Comparison of ENCODE assay signal across 23 mouse cellular contexts in the genomic region with DNA sequence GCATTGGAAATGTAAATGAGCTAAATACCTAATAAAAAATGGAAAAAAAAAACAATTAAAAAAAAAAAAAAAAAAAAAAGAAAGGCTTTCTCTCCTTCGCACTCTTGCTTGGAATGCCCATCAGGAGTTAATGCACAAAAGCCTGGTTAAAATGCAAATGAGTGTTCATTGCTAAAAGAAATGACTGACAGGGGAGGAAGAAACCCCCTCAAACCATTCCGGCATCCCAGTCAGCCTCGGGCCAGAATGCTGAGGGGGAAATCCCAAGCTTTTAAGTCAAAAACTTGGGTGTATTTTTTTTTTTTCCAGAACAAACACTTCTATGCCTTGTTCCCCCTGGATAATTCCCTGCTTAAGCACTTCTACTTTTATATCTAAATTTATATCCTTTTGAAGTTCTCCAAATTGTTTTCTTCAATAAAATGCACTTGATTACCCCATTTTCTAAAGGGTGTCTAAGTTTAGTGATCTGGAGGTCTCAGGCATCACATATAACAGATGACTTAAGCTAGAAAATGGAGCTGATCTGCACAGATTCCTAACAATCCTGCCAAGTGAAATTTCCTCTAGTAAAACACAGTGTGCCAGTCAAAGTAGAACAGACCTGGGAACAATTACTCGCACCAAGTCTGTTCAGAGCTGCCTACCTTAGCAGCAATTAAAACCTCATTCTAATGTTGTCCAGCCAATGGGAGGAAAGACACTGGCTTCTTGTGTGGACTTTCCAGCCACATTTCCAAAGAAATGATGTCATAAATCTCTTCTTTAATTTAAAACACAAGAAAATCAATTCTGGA.
DNase-seq lines count a peak whose midpoint lies in the region; ATAC-seq and TF ChIP-seq lines count a peak whose summit lies in the region.
"Had no signal": no experiment of that assay in that cellular context is flagged by ENCODE, and none has a peak within 500 bp of the region (broad histone marks: within the 10 kb centered on the region; RNA-seq: fewer than 3 reads in every experiment).

No protein-coding gene starts in this region.

- H3K4me2 ChIP-seq in forebrain, embryonic 13.5 days: no peak overlapping the region
- H3K4me2 ChIP-seq in forebrain, embryonic 12.5 days: no peak overlapping the region
- no peak overlapping the region for H3K4me2 ChIP-seq in limb, embryonic 14.5 days (replicated peaks; ENCODE audit: low read depth, low read length, severe bottlenecking)
- H3K4me2 ChIP-seq in forebrain, embryonic 16.5 days (ENCODE audit: low read length): no peak overlapping the region
- H3K4me2 ChIP-seq: heart, embryonic 13.5 days; hindbrain, embryonic 12.5 days had no signal

- H3K9me3 ChIP-seq in forebrain, embryonic 13.5 days (replicated peaks): no peaks in the 10 kb centered on the region
- H3K9me3 ChIP-seq in forebrain, embryonic 12.5 days: no peaks in the 10 kb centered on the region
- H3K9me3 ChIP-seq in limb, embryonic 14.5 days (ENCODE audit: control insufficient read depth, low read length): no peaks in the 10 kb centered on the region
- no peaks in the 10 kb centered on the region for H3K9me3 ChIP-seq in limb, embryonic 10.5 days (replicated peaks)
- no peaks in the 10 kb centered on the region for H3K9me3 ChIP-seq in forebrain, embryonic 16.5 days (ENCODE audit: control insufficient read depth, low read length)
- H3K9me3 ChIP-seq: G1E; heart, embryonic 13.5 days; hindbrain, embryonic 12.5 days had no signal

- 29% methylated on average over 4 of the region's 4 CpGs for WGBS in forebrain, embryonic 13.5 days
- 31% methylated on average over 4 of the region's 4 CpGs for WGBS in forebrain, embryonic 12.5 days
- WGBS in limb, embryonic 14.5 days: 36% methylated on average over 4 of the region's 4 CpGs
- 69% methylated on average over 4 of the region's 4 CpGs for WGBS in limb, embryonic 10.5 days
- whole genome bisulfite sequencing in forebrain, embryonic 16.5 days: 14% methylated on average over 4 of the region's 4 CpGs

- H3K27ac ChIP-seq in forebrain, embryonic 13.5 days: no peak overlapping the region
- H3K27ac ChIP-seq in forebrain, embryonic 12.5 days: no peak overlapping the region
- no peak overlapping the region for H3K27ac ChIP-seq in limb, embryonic 14.5 days (replicated peaks; ENCODE audit: low read depth, low read length)
- H3K27ac ChIP-seq in limb, embryonic 10.5 days: no peak overlapping the region
- H3K27ac ChIP-seq in forebrain, embryonic 16.5 days (ENCODE audit: low read length): 0 out of 2 replicates have a peak overlapping the region, but pooled peaks have one; percentile 50
- H3K27ac ChIP-seq: heart, embryonic 13.5 days; hindbrain, embryonic 12.5 days had no signal

- no peak for TF ChIP-seq POLR2A in limb, embryonic 14.5 days (IDR thresholded peaks at IDR 0.05; ENCODE audit: borderline replicate concordance, extremely low read depth, insufficient read depth, insufficient read length)

- no peak overlapping the region for H3K4me3 ChIP-seq in forebrain, embryonic 13.5 days
- no peak overlapping the region for H3K4me3 ChIP-seq in forebrain, embryonic 12.5 days (replicated peaks)
- no peak overlapping the region for H3K4me3 ChIP-seq in limb, embryonic 14.5 days (replicated peaks; ENCODE audit: low read length)
- H3K4me3 ChIP-seq in limb, embryonic 10.5 days: no peak overlapping the region
- no peak overlapping the region for H3K4me3 ChIP-seq in forebrain, embryonic 16.5 days (replicated peaks; ENCODE audit: low read length)
- H3K4me3 ChIP-seq: heart, embryonic 13.5 days; hindbrain, embryonic 12.5 days had no signal

- peaks cover 6% of the 10 kb centered on the region; the same call in 1 of the 2 replicates for H3K4me1 ChIP-seq in forebrain, embryonic 13.5 days
- no peaks in the 10 kb centered on the region for H3K4me1 ChIP-seq in forebrain, embryonic 12.5 days
- no peaks in the 10 kb centered on the region for H3K4me1 ChIP-seq in limb, embryonic 14.5 days (ENCODE audit: control insufficient read depth, insufficient read depth, low read length)
- H3K4me1 ChIP-seq in limb, embryonic 10.5 days: 0 out of 2 replicates have a peak, but pooled peaks cover 4% of the 10 kb centered on the region
- peaks cover 5% of the 10 kb centered on the region for H3K4me1 ChIP-seq in forebrain, embryonic 16.5 days (replicated peaks; ENCODE audit: control insufficient read depth, insufficient read depth, low read length)
- H3K4me1 ChIP-seq: heart, embryonic 13.5 days; hindbrain, embryonic 12.5 days had no signal

- H3K9ac ChIP-seq in forebrain, embryonic 13.5 days: no peak overlapping the region
- H3K9ac ChIP-seq in forebrain, embryonic 12.5 days: no peak overlapping the region
- H3K9ac ChIP-seq in limb, embryonic 14.5 days (ENCODE audit: low read depth, low read length, severe bottlenecking): no peak overlapping the region
- no peak overlapping the region for H3K9ac ChIP-seq in forebrain, embryonic 16.5 days (replicated peaks; ENCODE audit: low read depth, low read length)
- H3K9ac ChIP-seq: heart, embryonic 13.5 days; hindbrain, embryonic 12.5 days had no signal

- no peaks in the 10 kb centered on the region for H3K36me3 ChIP-seq in forebrain, embryonic 13.5 days (ENCODE audit: poor library complexity, severe bottlenecking)
- no peaks in the 10 kb centered on the region for H3K36me3 ChIP-seq in forebrain, embryonic 12.5 days (replicated peaks)
- H3K36me3 ChIP-seq in limb, embryonic 14.5 days (ENCODE audit: control insufficient read depth, insufficient read depth, low read length): no peaks in the 10 kb centered on the region
- H3K36me3 ChIP-seq in limb, embryonic 10.5 days: no peaks in the 10 kb centered on the region
- no peaks in the 10 kb centered on the region for H3K36me3 ChIP-seq in forebrain, embryonic 16.5 days (ENCODE audit: control insufficient read depth, insufficient read depth)
- H3K36me3 ChIP-seq: G1E; heart, embryonic 13.5 days; hindbrain, embryonic 12.5 days had no signal

- no peaks in the 10 kb centered on the region for H3K27me3 ChIP-seq in forebrain, embryonic 13.5 days
- no peaks in the 10 kb centered on the region for H3K27me3 ChIP-seq in forebrain, embryonic 12.5 days
- H3K27me3 ChIP-seq in limb, embryonic 14.5 days (ENCODE audit: control insufficient read depth, insufficient read depth, low read length): no peaks in the 10 kb centered on the region
- H3K27me3 ChIP-seq in limb, embryonic 10.5 days (ENCODE audit: low read depth, poor library complexity, severe bottlenecking): no peaks in the 10 kb centered on the region
- H3K27me3 ChIP-seq in forebrain, embryonic 16.5 days (replicated peaks; ENCODE audit: control insufficient read depth, insufficient read depth, low read length): no peaks in the 10 kb centered on the region
- H3K27me3 ChIP-seq: heart, embryonic 13.5 days; hindbrain, embryonic 12.5 days had no signal

- peak; percentile 27 for DNase-seq in limb, embryonic 14.5 days (ENCODE audit: low spot score)
- no peak for DNase-seq in limb, embryonic 10.5 days (ENCODE audit: low spot score)
- peak; percentile 16 for DNase-seq in telencephalon, adult 2 months (ENCODE audit: low read depth, low spot score)
- DNase-seq in kidney, adult 8-10 months: no peak
- DNase-seq: adrenal gland, adult 8-10 months; adrenal gland, postnatal 36 days; cerebellum, adult 11-12 months; cerebellum, adult 9-10 months; cerebellum, postnatal 25 days; gastrocnemius, postnatal 36 days; heart, adult 11 months; heart, postnatal 36 days; kidney, adult 9 months had no signal

- peak; percentile 48 for ATAC-seq in forebrain, embryonic 13.5 days
- no peak for ATAC-seq in forebrain, embryonic 12.5 days (ENCODE audit: low FRiP score)
- no peak for ATAC-seq in limb, embryonic 14.5 days (ENCODE audit: low FRiP score, low read depth)
- peak; percentile 76 for ATAC-seq in forebrain, embryonic 16.5 days
- ATAC-seq: CD4-positive, CD25-positive, alpha-beta regulatory T cell, adult 4 months; hindbrain, embryonic 16.5 days; inflammation-experienced regulatory T-cells, adult 6 months; intestine, postnatal 0 days had no signal

Comparison
In these comparisons a context has a peak if more than half of its experiments do, and no peak if none do; other contexts are left out.
1. ATAC-seq: peak in forebrain, embryonic 13.5 days (single experiment) and forebrain, embryonic 16.5 days (single experiment); none in forebrain, embryonic 12.5 days (single experiment) and limb, embryonic 14.5 days (single experiment).
2. DNase-seq: peak in limb, embryonic 14.5 days (single experiment) and telencephalon, adult 2 months (single experiment); none in limb, embryonic 10.5 days (single experiment) and kidney, adult 8-10 months (0 of 2).